Mouse (Mus musculus) stomach, embryonic 14.5 days (tissue): Measurements from ENCODE around the gene Dkkl1. TPM values are rescaled to one million over a fixed set of nuclear protein-coding genes. Genes with fewer than 3 reads are reported as not detected.

Experiments
- ATAC-seq: fragments of 200-750 bp; cut with Nextera tagmentation; 2 replicates; pipeline ENCODE4 v1.8.0; 2017; ENCODE audit warnings: low read depth, moderate TSS enrichment; ENCODE audit not compliant: insufficient number of reproducible peaks, insufficient read depth, low FRiP score
- H3K27ac ChIP-seq: fragments of 300-500 bp; sonication (generic); 2 replicates; pipeline ENCODE4 v1.5.1; 2014; ENCODE audit warnings: mild to moderate bottlenecking, low read length, moderate library complexity, mixed read lengths
- H3K27me3 ChIP-seq: fragments of 300-500 bp; sonication (generic); 2 replicates; pipeline ENCODE4 v1.6.1; 2014; ENCODE audit warnings: low read length, control low read depth, mixed read lengths; ENCODE audit not compliant: control insufficient read depth, insufficient read depth
- H3K36me3 ChIP-seq: fragments of 300-500 bp; sonication (generic); 2 replicates; pipeline ENCODE4 v1.6.1; 2014; ENCODE audit warnings: mild to moderate bottlenecking, control low read depth, low read length, moderate library complexity, mixed read lengths; ENCODE audit not compliant: control insufficient read depth, insufficient read depth
- H3K4me1 ChIP-seq: fragments of 300-500 bp; sonication (generic); 2 replicates; pipeline ENCODE4 v1.6.1; 2014; ENCODE audit warnings: low read length, control low read depth, mixed read lengths; ENCODE audit not compliant: control insufficient read depth, insufficient read depth
- H3K4me2 ChIP-seq: fragments of 300-500 bp; sonication (generic); replicated peaks from 2 replicates; pipeline ENCODE4 v1.6.1; 2014; ENCODE audit warnings: low read depth, low read length, control low read depth
- H3K4me3 ChIP-seq: fragments of 300-500 bp; sonication (generic); 2 replicates; pipeline ENCODE4 v1.5.1; 2014; ENCODE audit warnings: low read depth, low read length, control low read depth
- H3K9ac ChIP-seq: fragments of 300-500 bp; sonication (generic); replicated peaks from 2 replicates; pipeline ENCODE4 v1.6.1; 2014; ENCODE audit warnings: low read depth, mild to moderate bottlenecking, control low read depth, low read length, moderate library complexity, mixed read lengths
- H3K9me3 ChIP-seq: fragments of 300-500 bp; sonication (generic); 2 replicates; pipeline ENCODE4 v1.6.1; 2016; ENCODE audit warnings: low read depth, low read length, control low read depth; ENCODE audit not compliant: control insufficient read depth
- WGBS: fragments of 180-500 bp; shearing (Covaris S2); extraction: QIAGEN DNeasy Blood & Tissue Kit; methylation state at CpG from one replicate; pipeline ENCODE4 v1.1.7; 2014; 5-methylcytosine and 5-hydroxymethylcytosine counted together
- polyA plus RNA-seq: library from polyadenylated mRNA; unstranded; fragments of >200 nt; fragmentation: Nextera tagmentation; extraction: Ambion mirVana; gene quantifications from 2 replicates; pipeline ENCODE4 v1.2.1, GENCODE M21; 2014

The Dkkl1 gene
- polyA plus RNA-seq, 1 experiment from 2014 or later = 0.45 TPM

- H3K4me3 ChIP-seq = no peak overlapping the region
- 0 out of 2 replicates have a peak, but pooled peaks cover 6% of the 10 kb centered on the region for H3K4me1 ChIP-seq
- ATAC-seq = no peak
- H3K27me3 ChIP-seq = 0 out of 2 replicates have a peak, but pooled peaks cover 5% of the 10 kb centered on the region
- no peak overlapping the region for H3K4me2 ChIP-seq
- H3K27ac ChIP-seq = no peak overlapping the region
- H3K36me3 ChIP-seq = no peaks in the 10 kb centered on the region
- no peak overlapping the region for H3K9ac ChIP-seq
- no peaks in the 10 kb centered on the region for H3K9me3 ChIP-seq
- WGBS = 89% methylated on average over 7 of the region's 7 CpGs
Observed at GRCm38 (mm10) chr7:45240109-45240508, 28.2 kb upstream of the Dkkl1 start.

GRCm38 (mm10) chr7:45238723-45239496 is 27.0 kb upstream of the Dkkl1 start, which contains the start of gene Cd37:
Gene Cd37, minus strand, starts transcription at chr7:45239115.
- Histone ChIP-seq H3K9me3 (no peaks in the 10 kb centered on the region), H3K4me2 (no peak within 1 kb of the TSS), H3K9ac (no peak within 1 kb of the TSS), H3K4me1 (peaks cover 14% of the 10 kb centered on the region), H3K4me3 (no peak within 1 kb of the TSS), H3K36me3 (no peaks in the 10 kb centered on the region), H3K27ac (no peak within 1 kb of the TSS), H3K27me3 (0 out of 2 replicates have a peak, but pooled peaks cover 5% of the 10 kb centered on the region)
- no peak for ATAC-seq
- 40% methylated on average over 20 of the region's 20 CpGs for WGBS

GRCm38 (mm10) chr7:45237747-45238699 is 26.1 kb upstream of the Dkkl1 start:
- no peaks in the 10 kb centered on the region for H3K9me3 ChIP-seq
- H3K4me1 ChIP-seq = peaks cover 19% of the 10 kb centered on the region
- no peak for ATAC-seq
- H3K27me3 ChIP-seq = 0 out of 2 replicates have a peak, but pooled peaks cover 5% of the 10 kb centered on the region
- 72% methylated on average over 17 of the region's 17 CpGs for WGBS
- no peak overlapping the region for H3K4me2 ChIP-seq
- H3K27ac ChIP-seq = no peak overlapping the region
- peaks cover 4% of the 10 kb centered on the region; the same call in 1 of the 2 replicates for H3K36me3 ChIP-seq
- H3K9ac ChIP-seq = no peak overlapping the region
- H3K4me3 ChIP-seq = no peak overlapping the region

GRCm38 (mm10) chr7:45235656-45236180 is 23.8 kb upstream of the Dkkl1 start:
- Histone ChIP-seq H3K36me3 (peaks cover 26% of the 10 kb centered on the region), H3K4me2 (peak overlapping the region; percentile 42), H3K27me3 (0 out of 2 replicates have a peak, but pooled peaks cover 5% of the 10 kb centered on the region), H3K27ac (no peak overlapping the region), H3K4me3 (peak overlapping the region; percentile 3; the same call in 1 of the 2 replicates), H3K9me3 (no peaks in the 10 kb centered on the region), H3K9ac (no peak overlapping the region), H3K4me1 (peaks cover 19% of the 10 kb centered on the region)
- 30% methylated on average over 17 of the region's 17 CpGs for WGBS
- 0 out of 2 replicates have a peak, but pooled peaks have one; percentile 4 for ATAC-seq

- H3K9me3 ChIP-seq = no peaks in the 10 kb centered on the region
- H3K4me3 ChIP-seq = peak overlapping the region; percentile 3; the same call in 1 of the 2 replicates
- no peak overlapping the region for H3K9ac ChIP-seq
- 0 out of 2 replicates have a peak, but pooled peaks cover 5% of the 10 kb centered on the region for H3K27me3 ChIP-seq
- H3K36me3 ChIP-seq = peaks cover 26% of the 10 kb centered on the region
- peak; percentile 78 for ATAC-seq
- H3K27ac ChIP-seq = 0 out of 2 replicates have a peak overlapping the region, but pooled peaks have one; percentile 28
- H3K4me2 ChIP-seq = peak overlapping the region; percentile 42
- H3K4me1 ChIP-seq = peaks cover 16% of the 10 kb centered on the region
- WGBS = 7% methylated on average over 21 of the region's 21 CpGs
Observed at GRCm38 (mm10) chr7:45234922-45235571, 23.1 kb upstream of the Dkkl1 start.

GRCm38 (mm10) chr7:45234333-45234841 is 22.4 kb upstream of the Dkkl1 start:
- no peak overlapping the region; the same call in 1 of the 2 replicates for H3K4me3 ChIP-seq

GRCm38 (mm10) chr7:45233580-45234332 is 21.8 kb upstream of the Dkkl1 start:
- no peak for ATAC-seq
- H3K27me3 ChIP-seq = 0 out of 2 replicates have a peak, but pooled peaks cover 5% of the 10 kb centered on the region
- peaks cover 16% of the 10 kb centered on the region for H3K4me1 ChIP-seq
- H3K36me3 ChIP-seq = peaks cover 38% of the 10 kb centered on the region
- no peak overlapping the region for H3K4me3 ChIP-seq
- no peak overlapping the region for H3K9ac ChIP-seq
- no peaks in the 10 kb centered on the region for H3K9me3 ChIP-seq
- 0 out of 2 replicates have a peak overlapping the region, but pooled peaks have one; percentile 28 for H3K27ac ChIP-seq
- WGBS = 34% methylated on average over 20 of the region's 20 CpGs
- peak overlapping the region; percentile 15; the same call in 1 of the 2 replicates for H3K4me2 ChIP-seq

More at GRCm38 (mm10) chr7:45234333-45234841, 22.4 kb upstream of the Dkkl1 start:
- peak overlapping the region; percentile 42 for H3K4me2 ChIP-seq
- ATAC-seq = no peak
- 10% methylated on average over 29 of the region's 29 CpGs for WGBS
- peaks cover 16% of the 10 kb centered on the region for H3K4me1 ChIP-seq
- no peak overlapping the region for H3K9ac ChIP-seq
- 0 out of 2 replicates have a peak, but pooled peaks cover 5% of the 10 kb centered on the region for H3K27me3 ChIP-seq
- peaks cover 32% of the 10 kb centered on the region for H3K36me3 ChIP-seq
- no peaks in the 10 kb centered on the region for H3K9me3 ChIP-seq
- 0 out of 2 replicates have a peak overlapping the region, but pooled peaks have one; percentile 28 for H3K27ac ChIP-seq
